Mouse (Mus musculus) liver, embryonic 16.5 days (tissue): ENCODE measurements around the gene Pitpnb. TPM values are rescaled to one million over a fixed set of nuclear protein-coding genes. Genes with fewer than 3 reads are reported as not detected.
A peak's percentile ranks its signal among the peaks of the same experiment; 100 is the strongest.

Source experiments
- ATAC-seq: fragments of 200-750 bp; cut with Nextera tagmentation; 2 replicates; pipeline ENCODE4 v1.8.0; 2017; ENCODE audit warnings: low read depth, mild to moderate bottlenecking, moderate number of reproducible peaks, moderate library complexity
- H3K27ac ChIP-seq: fragments of 300-500 bp; sonication (generic); 2 replicates; pipeline ENCODE4 v1.5.1; 2014; ENCODE audit warnings: mild to moderate bottlenecking, low read length
- H3K27me3 ChIP-seq: fragments of 300-500 bp; sonication (generic); 2 replicates; pipeline ENCODE4 v1.6.1; 2014; ENCODE audit warnings: low read depth, low read length, mixed read lengths; ENCODE audit not compliant: control insufficient read depth, insufficient read depth
- H3K36me3 ChIP-seq: fragments of 300-500 bp; sonication (generic); 2 replicates; pipeline ENCODE4 v1.6.1; 2014; ENCODE audit warnings: mild to moderate bottlenecking; ENCODE audit not compliant: control insufficient read depth, insufficient read depth
- H3K4me1 ChIP-seq: fragments of 300-500 bp; sonication (generic); 2 replicates; pipeline ENCODE4 v1.6.1; 2014; ENCODE audit warnings: low read depth, low read length, mixed read lengths; ENCODE audit not compliant: control insufficient read depth
- H3K4me2 ChIP-seq: fragments of 300-500 bp; sonication (generic); 2 replicates; pipeline ENCODE4 v1.6.1; 2014; ENCODE audit warnings: low read depth, low read length, mixed read lengths
- H3K4me3 ChIP-seq: fragments of 300-500 bp; sonication (generic); 2 replicates; pipeline ENCODE4 v1.5.1; 2014; ENCODE audit warnings: low read depth, mild to moderate bottlenecking, low read length
- H3K9ac ChIP-seq: fragments of 300-500 bp; sonication (generic); 2 replicates; pipeline ENCODE4 v1.6.1; 2014; ENCODE audit warnings: low read depth, low read length
- H3K9me3 ChIP-seq: fragments of 300-500 bp; sonication (generic); replicated peaks from 2 replicates; pipeline ENCODE4 v1.6.1; 2016; ENCODE audit warnings: low read length; ENCODE audit not compliant: control insufficient read depth
- WGBS: fragments of 180-500 bp; shearing (Covaris S2); extraction: QIAGEN DNeasy Blood & Tissue Kit; methylation state at CpG from one replicate; pipeline ENCODE4 v1.1.7; 2014; ENCODE audit not compliant: insufficient replicate concordance; 5-methylcytosine and 5-hydroxymethylcytosine counted together
- polyA plus RNA-seq: library from polyadenylated mRNA; unstranded; fragments of >200 nt; fragmentation: Nextera tagmentation; extraction: Ambion mirVana; gene quantifications from 2 replicates; pipeline ENCODE4 v1.2.1, GENCODE M21; 2015

Pitpnb gene
- polyA plus RNA-seq, 1 experiment from 2014 or later = 31.6 TPM

DNA sequence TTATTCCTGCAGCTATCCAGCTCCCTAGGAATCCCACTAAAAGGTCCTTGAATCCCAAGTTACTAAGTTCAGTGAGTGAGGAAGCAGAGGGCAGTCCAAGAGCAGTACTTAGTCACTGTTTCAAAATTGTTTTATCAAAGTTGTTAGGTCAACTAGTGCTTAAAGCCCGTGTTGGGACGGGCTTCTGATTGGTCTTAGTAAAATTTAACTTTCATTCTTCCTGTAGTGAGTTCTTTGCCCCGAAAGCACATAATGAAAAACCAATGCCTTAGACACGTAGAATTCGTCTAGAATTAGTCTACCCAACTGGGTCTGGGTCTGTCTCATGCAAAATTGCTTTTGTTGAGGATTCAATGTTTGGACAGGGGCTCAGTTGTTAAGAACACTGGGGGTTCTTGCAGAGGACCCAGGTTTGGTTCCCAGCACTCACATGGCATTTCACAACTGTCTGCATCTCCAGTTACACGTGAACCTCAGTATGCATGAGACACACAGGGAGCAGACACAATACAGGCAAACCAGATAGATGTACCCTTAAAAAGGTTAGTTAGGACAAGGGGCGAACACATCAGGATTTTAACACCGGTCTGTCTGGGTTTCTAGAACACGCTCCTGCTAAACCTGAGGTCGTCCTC is 664 bp upstream of the Pitpnb start:
- Histone ChIP-seq H3K4me1 (peaks cover 29% of the 10 kb centered on the region), H3K36me3 (no peaks in the 10 kb centered on the region), H3K9ac (peak overlapping the region; percentile 79), H3K27me3 (no peaks in the 10 kb centered on the region), H3K9me3 (no peaks in the 10 kb centered on the region), H3K4me3 (peak overlapping the region; percentile 97), H3K27ac (peak overlapping the region; percentile 81), H3K4me2 (peak overlapping the region; percentile 87)
- peak; percentile 2 for ATAC-seq
- WGBS = 13% methylated on average over 10 of the region's 10 CpGs

DNA sequence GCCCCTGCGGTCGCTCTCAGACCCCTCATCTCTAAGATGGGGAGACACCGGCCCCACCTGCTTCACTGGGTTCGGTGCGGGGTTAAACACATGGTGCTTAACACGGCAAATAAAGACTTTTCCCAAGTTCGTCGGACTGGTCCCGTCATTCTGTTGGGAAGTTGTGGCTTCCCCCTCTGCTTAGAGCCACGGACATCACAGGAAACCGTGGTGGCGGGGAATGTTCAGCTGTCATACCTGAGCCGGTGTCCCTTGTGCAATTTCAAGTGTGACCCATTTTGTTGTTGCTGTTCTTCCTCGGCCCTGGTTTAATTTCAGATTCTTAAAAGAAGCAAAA is 504 bp downstream of the Pitpnb start:
- Histone ChIP-seq H3K27me3 (no peaks in the 10 kb centered on the region), H3K9me3 (no peaks in the 10 kb centered on the region), H3K36me3 (no peaks in the 10 kb centered on the region), H3K27ac (peak overlapping the region; percentile 69), H3K4me2 (peak overlapping the region; percentile 77), H3K4me1 (peaks cover 31% of the 10 kb centered on the region), H3K9ac (peak overlapping the region; percentile 95), H3K4me3 (peak overlapping the region; percentile 97)
- ATAC-seq = no peak; the same call in none of the 2 replicates
- under 1% methylated on average over 14 of the region's 14 CpGs for WGBS

DNA sequence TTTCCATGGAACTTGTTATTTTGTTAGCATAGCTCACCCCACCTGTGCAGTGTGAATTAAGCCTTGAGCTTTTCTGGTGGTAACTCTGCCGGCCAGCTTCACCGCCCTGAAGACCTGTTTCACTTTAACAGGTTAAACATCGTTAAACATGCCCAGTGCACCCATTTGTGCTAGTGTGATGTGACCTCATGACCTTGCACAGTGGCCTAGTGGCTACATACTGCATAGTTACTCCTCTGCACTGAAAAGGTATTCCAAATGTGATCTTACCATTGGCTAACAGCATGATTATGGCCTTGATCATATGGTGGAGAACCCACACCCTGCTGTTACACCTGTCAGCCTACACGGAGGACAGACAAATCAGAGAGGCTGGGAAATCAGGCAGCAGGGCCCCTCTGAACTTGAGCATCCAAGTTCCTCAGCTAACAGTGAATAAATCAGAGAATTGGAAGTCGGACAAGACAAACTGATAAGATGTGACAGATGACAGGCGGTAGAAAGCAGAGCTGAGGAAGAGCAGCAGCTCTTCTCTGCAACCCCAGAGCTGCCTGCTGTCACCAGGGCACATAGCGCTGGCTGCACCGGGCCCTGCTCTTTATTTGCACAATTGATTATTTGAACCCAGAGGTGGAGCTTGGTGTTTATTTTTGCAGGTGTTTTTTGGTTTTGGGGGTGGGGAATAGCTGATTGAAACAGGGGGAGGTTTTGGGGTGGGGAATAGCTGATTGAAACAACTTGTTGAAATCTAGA is 5.6 kb downstream of the Pitpnb start:
- ATAC-seq = peak; percentile 82
- Histone ChIP-seq H3K36me3 (peaks cover 9% of the 10 kb centered on the region), H3K9me3 (no peaks in the 10 kb centered on the region), H3K9ac (no peak overlapping the region), H3K27me3 (no peaks in the 10 kb centered on the region), H3K27ac (peak overlapping the region; percentile 76), H3K4me2 (peak overlapping the region; percentile 40; the same call in 1 of the 2 replicates), H3K4me1 (peaks cover 25% of the 10 kb centered on the region), H3K4me3 (no peak overlapping the region)
- WGBS = 69% methylated on average over 8 of the region's 8 CpGs

DNA sequence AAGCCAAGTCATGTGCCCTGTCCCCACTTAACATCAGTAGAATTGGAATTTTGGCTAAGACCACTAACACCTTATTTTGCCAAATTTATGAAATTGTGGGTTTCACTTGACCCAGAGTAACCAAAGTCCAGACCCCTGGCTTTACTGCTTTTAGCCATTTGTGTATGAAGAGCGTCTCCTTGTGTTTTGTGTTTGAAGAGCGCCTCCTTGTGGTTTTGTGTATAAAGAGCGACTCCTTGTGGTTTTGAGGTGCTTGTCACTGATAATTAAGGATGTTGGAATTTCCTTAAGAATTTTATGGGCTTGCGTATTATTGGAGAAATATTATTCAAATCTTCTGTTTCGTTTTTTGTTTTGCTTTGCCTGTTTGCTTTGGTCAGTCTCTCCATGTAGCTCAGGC is 11.0 kb downstream of the Pitpnb start:
- 41% methylated on average over 5 of the region's 5 CpGs for WGBS
- Histone ChIP-seq H3K27ac (no peak overlapping the region), H3K4me1 (0 out of 2 replicates have a peak, but pooled peaks cover 2% of the 10 kb centered on the region), H3K4me3 (no peak overlapping the region), H3K27me3 (no peaks in the 10 kb centered on the region), H3K4me2 (no peak overlapping the region), H3K9me3 (no peaks in the 10 kb centered on the region), H3K36me3 (peaks cover 16% of the 10 kb centered on the region), H3K9ac (no peak overlapping the region)
- ATAC-seq = no peak

DNA sequence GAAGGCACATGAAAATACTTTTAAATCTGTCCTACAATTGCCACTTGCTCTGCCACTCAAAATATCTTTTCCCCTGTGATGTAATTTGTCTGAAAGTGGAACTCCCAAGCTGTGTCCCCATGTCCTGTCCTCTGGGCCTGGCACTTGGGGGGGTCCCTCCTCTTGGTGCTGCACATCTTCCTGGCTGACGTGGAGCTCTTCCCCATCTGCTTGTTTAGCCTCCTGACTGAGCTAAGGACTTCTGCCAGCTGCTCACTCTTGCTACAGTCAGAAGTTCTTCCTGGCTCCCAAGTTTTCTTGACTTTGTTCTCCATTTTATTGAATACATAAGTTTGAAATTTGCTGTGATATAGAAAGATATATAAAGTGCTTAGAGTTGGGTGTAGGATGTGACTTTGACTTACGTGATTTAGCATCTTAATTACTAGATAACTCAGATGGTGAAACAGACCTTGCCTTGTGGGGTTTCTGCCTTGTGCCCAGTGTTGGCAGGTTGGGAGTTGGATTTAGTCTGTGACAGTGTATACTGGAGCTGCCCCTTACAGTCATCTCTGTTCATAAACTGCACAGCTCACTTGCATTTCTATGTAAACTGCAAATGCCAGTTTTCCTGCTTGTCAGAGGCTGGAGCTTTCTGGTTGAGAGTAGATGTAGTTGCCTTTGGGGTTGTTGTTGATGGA is 14.3 kb downstream of the Pitpnb start:
- Histone ChIP-seq H3K4me3 (no peak overlapping the region), H3K27ac (no peak overlapping the region), H3K36me3 (peaks cover 34% of the 10 kb centered on the region), H3K4me1 (no peaks in the 10 kb centered on the region), H3K9me3 (no peaks in the 10 kb centered on the region), H3K9ac (no peak overlapping the region), H3K4me2 (no peak overlapping the region), H3K27me3 (no peaks in the 10 kb centered on the region)
- WGBS = 76% methylated on average over 2 of the region's 2 CpGs
- no peak for ATAC-seq

- no peak overlapping the region for H3K4me2 ChIP-seq
- no peak overlapping the region for H3K4me3 ChIP-seq
- H3K36me3 ChIP-seq = peaks cover 23% of the 10 kb centered on the region
- no peak overlapping the region for H3K27ac ChIP-seq
- WGBS = 67% methylated on average over 12 of the region's 12 CpGs
- peak; percentile 11 for ATAC-seq
- H3K4me1 ChIP-seq = no peaks in the 10 kb centered on the region
- H3K9ac ChIP-seq = no peak overlapping the region
- H3K9me3 ChIP-seq = no peaks in the 10 kb centered on the region
- no peaks in the 10 kb centered on the region for H3K27me3 ChIP-seq
Measured at GRCm38 (mm10) chr5:111356811-111357617, 26.5 kb downstream of the Pitpnb start.

DNA sequence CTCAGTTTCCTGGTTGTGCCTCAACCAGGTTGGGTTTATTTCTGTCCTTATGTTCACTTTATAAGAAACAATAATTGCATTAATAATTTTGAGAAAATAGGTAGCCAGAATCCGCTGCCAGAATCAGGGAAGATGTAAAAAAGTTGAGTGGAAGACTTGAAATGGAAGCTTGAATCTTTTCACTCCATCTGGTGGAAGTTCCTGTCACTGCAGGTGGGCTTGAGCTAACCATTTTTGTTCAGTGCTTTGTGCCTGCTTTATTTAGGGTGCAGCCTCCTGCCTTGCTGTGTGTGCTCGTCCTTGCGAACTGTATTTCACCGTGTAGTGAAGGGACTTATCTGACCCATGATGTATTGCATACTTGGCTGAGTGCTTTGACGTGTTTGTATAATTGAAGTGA is 30.0 kb downstream of the Pitpnb start:
- no peaks in the 10 kb centered on the region for H3K9me3 ChIP-seq
- H3K36me3 ChIP-seq = peaks cover 27% of the 10 kb centered on the region

DNA sequence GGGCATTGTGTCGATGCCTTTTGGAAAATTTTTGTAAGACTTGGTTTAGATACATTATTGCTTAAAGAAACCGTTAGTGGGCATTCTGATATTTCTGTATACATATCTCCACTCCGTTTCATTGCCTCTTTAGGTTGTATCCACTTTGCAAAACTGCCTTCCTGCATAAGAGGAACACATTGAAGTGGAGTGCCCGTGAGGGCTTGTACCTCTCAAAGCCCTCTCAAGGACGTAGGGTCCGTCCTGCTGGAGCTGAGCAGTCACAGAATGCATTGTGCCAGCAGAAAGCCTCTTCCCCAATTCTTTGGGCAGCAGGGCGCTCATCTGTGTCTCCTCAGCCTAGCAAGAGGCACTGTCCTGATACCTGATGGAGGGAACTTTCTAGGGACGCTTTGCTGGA is 30.5 kb downstream of the Pitpnb start:
- H3K4me3 ChIP-seq = no peak overlapping the region
- ATAC-seq = no peak
- no peaks in the 10 kb centered on the region for H3K9me3 ChIP-seq
- no peaks in the 10 kb centered on the region for H3K4me1 ChIP-seq
- 80% methylated on average over 8 of the region's 8 CpGs for WGBS
- H3K9ac ChIP-seq = no peak overlapping the region
- peaks cover 27% of the 10 kb centered on the region for H3K36me3 ChIP-seq
- H3K27ac ChIP-seq = no peak overlapping the region
- no peaks in the 10 kb centered on the region for H3K27me3 ChIP-seq
- no peak overlapping the region for H3K4me2 ChIP-seq

More for the DNA sequence above, 30.0 kb downstream of the Pitpnb start:
- Histone ChIP-seq H3K9ac (no peak overlapping the region), H3K27me3 (no peaks in the 10 kb centered on the region), H3K27ac (no peak overlapping the region), H3K4me3 (no peak overlapping the region), H3K4me1 (no peaks in the 10 kb centered on the region), H3K4me2 (no peak overlapping the region)
- 78% methylated on average over 5 of the region's 5 CpGs for WGBS
- no peak for ATAC-seq
